Mouse (Mus musculus) ES-E14 (cell line): ENCODE data around the gene Ankmy1. TPM values are rescaled to one million over a fixed set of nuclear protein-coding genes. Genes with fewer than 3 reads are reported as not detected.

Experiments used
- DNase-seq: peaks from one replicate; pipeline ENCODE4 v3.0.0-alpha.2; 2013; ENCODE audit warnings: low read depth, low spot score
- H3K27ac ChIP-seq: 2 replicates; pipeline ENCODE4 v1.5.1; 2012; ENCODE audit warnings: low read depth, mild to moderate bottlenecking, low read length, moderate library complexity, mixed read lengths; ENCODE audit not compliant: poor library complexity, insufficient read depth, severe bottlenecking
- H3K36me3 ChIP-seq: 2 replicates; pipeline ENCODE4 v1.6.1; 2012; ENCODE audit warnings: mild to moderate bottlenecking, low read length, moderate library complexity, mixed read lengths; ENCODE audit not compliant: control insufficient read depth, poor library complexity, insufficient read depth, severe bottlenecking
- H3K4me1 ChIP-seq, 2 experiments: fragments of 150-350 bp in 1 of 2; sonication (generic) in 1 of 2; 2 replicates each; pipeline ENCODE4 v1.6.1; 2012; ENCODE audit warnings: low read length in 2 of 2, mild to moderate bottlenecking in 1 of 2, mixed read lengths in 1 of 2; ENCODE audit not compliant: control insufficient read depth in 2 of 2, insufficient read depth in 2 of 2, poor library complexity in 1 of 2
- H3K4me3 ChIP-seq, 2 experiments: fragments of 150-350 bp in 1 of 2; sonication (generic) in 1 of 2; 2 replicates each; pipeline ENCODE4 v1.5.1; 2012; ENCODE audit warnings: low read length in 2 of 2, low read depth in 1 of 2, mild to moderate bottlenecking in 1 of 2, mixed read lengths in 1 of 2; ENCODE audit not compliant: insufficient read depth in 1 of 2, poor library complexity in 1 of 2, severe bottlenecking in 1 of 2
- H3K9ac ChIP-seq: 2 replicates; pipeline ENCODE4 v1.6.1; 2012; ENCODE audit warnings: low read depth, mild to moderate bottlenecking, low read length, mixed read lengths; ENCODE audit not compliant: poor library complexity, insufficient read depth, severe bottlenecking
- H3K9me3 ChIP-seq: fragments of 150-350 bp; sonication (generic); 2 replicates; pipeline ENCODE4 v1.6.1; 2012; ENCODE audit warnings: low read depth, mild to moderate bottlenecking, low read length; ENCODE audit not compliant: control insufficient read depth, insufficient read depth
- CHD2 ChIP-seq: IDR thresholded peaks from 2 replicates; pipeline ENCODE4 v1.6.1; 2014; ENCODE audit warnings: mild to moderate bottlenecking, low read depth, low read length, inconsistent platforms
- HCFC1 ChIP-seq: IDR thresholded peaks from 2 replicates; pipeline ENCODE4 v1.6.1; 2012; ENCODE audit warnings: low read length, inconsistent platforms, borderline replicate concordance; ENCODE audit not compliant: insufficient read depth
- MAFK ChIP-seq: IDR thresholded peaks from 2 replicates; pipeline ENCODE4 v1.6.1; 2014; ENCODE audit warnings: mild to moderate bottlenecking, low read depth, low read length, inconsistent platforms; ENCODE audit not compliant: insufficient read depth
- ZC3H11A ChIP-seq: IDR thresholded peaks from 2 replicates; pipeline ENCODE4 v1.6.1; 2012; ENCODE audit warnings: low read depth, mild to moderate bottlenecking, inconsistent platforms, low read length, borderline replicate concordance
- ZNF384 ChIP-seq: IDR thresholded peaks from 2 replicates; pipeline ENCODE4 v1.6.1; 2012; ENCODE audit warnings: low read depth, low read length, inconsistent platforms
- in situ Hi-C, 2 experiments: fragments of 600-800 bp; cut with MboI; formaldehyde crosslinking; loops; one replicate each; pipeline ENCODE4 v1.15.1; 2025; ENCODE audit warnings: low sequenced_read_pairs in 2 of 2, inconsistent platforms in 1 of 2; ENCODE audit not compliant: unreplicated experiment in 2 of 2
- total RNA-seq: library from RNA; depleted of rRNA; stranded (reverse); fragments of 300-350 nt; gene quantifications from 2 replicates; pipeline ENCODE4 v1.2.3, GENCODE M21; 2012

The Ankmy1 gene
- total RNA-seq, 1 experiment = 0.71 TPM

DNA sequence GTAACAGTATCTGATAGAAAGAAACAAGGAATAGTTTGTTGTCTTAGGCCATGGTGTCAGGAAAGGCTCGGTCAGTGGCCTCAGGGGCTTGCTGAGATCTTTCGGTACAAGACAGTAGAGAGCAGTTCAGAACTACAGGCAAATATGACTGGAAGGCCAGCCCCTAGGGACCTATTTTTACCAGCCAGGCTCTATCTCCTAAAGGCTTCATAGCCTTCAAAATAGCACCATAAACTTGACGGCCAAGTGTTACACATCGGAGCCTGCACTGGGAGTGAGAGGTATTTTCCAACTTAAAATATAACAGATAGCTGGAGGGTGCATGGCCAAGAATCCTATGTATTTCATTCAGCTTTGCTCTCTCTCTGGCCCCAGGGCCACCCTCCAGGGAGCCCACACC lies 18.8 kb upstream of the Ankmy1 start:
- H3K36me3 ChIP-seq = peaks cover 6% of the 10 kb centered on the region; the same call in 1 of the 2 replicates
- no peak overlapping the region for H3K4me3 ChIP-seq
- H3K9ac ChIP-seq = no peak overlapping the region
- DNase-seq = no peak
- no peak overlapping the region for H3K27ac ChIP-seq
- peaks cover 2 to 17% of the 10 kb centered on the region in 2 experiments; a peak in 3 of 4 replicates for H3K4me1 ChIP-seq
- TF ChIP-seq ZNF384 (no peak), ZC3H11A (no peak), MAFK (no peak), HCFC1 (no peak), CHD2 (no peak)
- in situ Hi-C loops = no loop called here
- no peaks in the 10 kb centered on the region for H3K9me3 ChIP-seq

DNA sequence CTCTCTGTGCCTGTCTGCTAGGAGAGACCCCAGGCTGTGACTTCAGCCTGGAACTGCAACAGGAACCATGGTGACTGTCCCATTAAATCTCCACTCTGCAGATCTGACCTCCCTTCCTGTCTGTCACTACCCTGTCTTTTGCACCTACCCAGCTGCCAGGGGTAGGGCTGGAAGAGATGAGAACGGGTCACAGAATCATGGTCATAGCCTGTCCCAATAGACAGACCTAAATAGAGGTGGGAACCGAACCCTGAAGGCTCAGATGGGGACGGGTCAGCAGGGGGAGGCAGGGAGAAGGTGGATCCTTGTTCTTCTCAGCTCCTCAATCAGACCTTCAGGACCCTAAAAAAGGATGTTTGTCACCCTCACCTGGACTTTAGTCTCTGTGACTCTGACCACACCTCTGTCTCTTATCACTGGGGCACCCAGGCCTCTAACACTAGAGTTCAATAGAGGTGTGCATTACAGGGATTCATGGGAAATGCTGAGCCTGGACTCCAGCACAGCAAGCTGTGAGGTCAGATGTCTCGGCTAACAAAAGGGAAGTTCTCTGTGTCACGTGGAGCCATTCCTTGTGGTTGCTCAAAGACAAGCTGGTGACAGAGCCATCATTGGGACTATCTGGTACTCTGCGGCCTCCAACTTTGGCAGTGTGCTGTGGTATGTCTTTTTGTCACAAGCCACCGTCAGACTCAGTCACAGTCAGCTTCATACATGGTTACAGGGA lies 17.9 kb upstream of the Ankmy1 start:
- no peak for DNase-seq
- Histone ChIP-seq H3K36me3 (peaks cover 11% of the 10 kb centered on the region; the same call in 1 of the 2 replicates), H3K4me3 (no peak overlapping the region), H3K27ac (no peak overlapping the region), H3K9ac (no peak overlapping the region), H3K9me3 (no peaks in the 10 kb centered on the region), H3K4me1 (peaks cover 2 to 17% of the 10 kb centered on the region in 2 experiments; a peak in 3 of 4 replicates)
- in situ Hi-C loops = no loop called here
- TF ChIP-seq CHD2 = no peak
- TF ChIP-seq MAFK = no peak
- TF ChIP-seq ZC3H11A = no peak
- TF ChIP-seq HCFC1 = no peak
- TF ChIP-seq ZNF384 = no peak

DNA sequence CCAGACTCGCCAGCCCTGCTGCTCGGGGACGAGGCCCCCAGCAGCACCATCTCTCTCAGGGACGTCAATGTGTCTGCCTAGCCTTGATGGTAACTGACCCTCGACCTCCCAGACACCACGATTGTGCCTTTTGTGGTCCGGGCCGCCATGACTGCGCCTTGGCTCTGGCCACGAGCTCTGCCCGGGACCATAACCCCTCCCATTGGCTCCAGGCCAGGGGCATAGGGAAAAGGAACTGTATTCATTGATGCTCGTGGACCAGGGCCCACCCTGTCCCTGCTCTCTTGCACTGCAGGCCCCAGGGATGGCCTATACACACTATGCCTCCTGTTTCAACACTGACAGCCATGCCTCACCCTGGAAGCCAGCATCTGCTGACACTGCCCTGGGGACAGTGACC lies 17.1 kb upstream of the Ankmy1 start:
- Histone ChIP-seq H3K4me3 (peak overlapping the region; percentile 47 to 49), H3K9ac (peak overlapping the region; percentile 55), H3K27ac (peak overlapping the region; percentile 5; the same call in 1 of the 2 replicates), H3K9me3 (no peaks in the 10 kb centered on the region), H3K4me1 (peaks cover 2 to 17% of the 10 kb centered on the region in 2 experiments; a peak in 3 of 4 replicates), H3K36me3 (peaks cover 11% of the 10 kb centered on the region; the same call in 1 of the 2 replicates)
- DNase-seq = no peak
- in situ Hi-C loops = no loop called here
- no peak for TF ChIP-seq ZC3H11A
- TF ChIP-seq ZNF384 = no peak
- no peak for TF ChIP-seq HCFC1
- TF ChIP-seq CHD2 = no peak
- no peak for TF ChIP-seq MAFK

DNA sequence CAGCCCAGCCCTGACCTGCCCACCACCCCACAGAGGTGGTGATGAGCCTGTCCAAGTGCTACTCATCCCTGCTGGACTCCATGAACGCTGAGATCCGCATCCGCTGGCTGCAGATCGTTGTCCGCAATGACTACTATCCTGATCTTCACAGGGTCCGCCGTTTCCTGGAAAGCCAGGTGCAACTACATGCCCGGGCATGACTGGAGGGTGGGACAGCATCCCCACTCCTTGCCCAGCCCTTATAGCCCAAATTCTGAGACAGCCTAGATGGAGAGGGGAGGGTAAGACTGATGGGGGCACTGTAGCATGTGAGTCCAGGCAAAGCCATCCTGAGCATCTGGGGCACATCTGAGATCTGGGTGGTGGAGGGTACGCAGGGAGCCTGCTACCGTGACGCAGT lies 16.4 kb upstream of the Ankmy1 start:
- Histone ChIP-seq H3K4me1 (peaks cover 2 to 17% of the 10 kb centered on the region in 2 experiments; a peak in 3 of 4 replicates), H3K4me3 (peak overlapping the region; percentile 47 to 49), H3K9ac (peak overlapping the region; percentile 55), H3K9me3 (no peaks in the 10 kb centered on the region), H3K36me3 (peaks cover 11% of the 10 kb centered on the region; the same call in 1 of the 2 replicates), H3K27ac (peak overlapping the region; percentile 5; the same call in 1 of the 2 replicates)
- TF ChIP-seq ZC3H11A (no peak), MAFK (no peak), HCFC1 (0 out of 2 replicates have a peak, but pooled peaks have one; percentile 44)
- DNase-seq = no peak
- in situ Hi-C loops = no loop called here
